Mouse (Mus musculus) regulatory T cell (primary cell): ENCODE results near the gene Sytl3.

ENCODE experiments used
- in situ Hi-C: fragments of 300-600 bp; cut with MboI, MseI; formaldehyde crosslinking; loops from one replicate; pipeline ENCODE4 v1.15.1; 2025; ENCODE audit warnings: high pct_unique_total_duplicates

Gene Sytl3

DNA sequence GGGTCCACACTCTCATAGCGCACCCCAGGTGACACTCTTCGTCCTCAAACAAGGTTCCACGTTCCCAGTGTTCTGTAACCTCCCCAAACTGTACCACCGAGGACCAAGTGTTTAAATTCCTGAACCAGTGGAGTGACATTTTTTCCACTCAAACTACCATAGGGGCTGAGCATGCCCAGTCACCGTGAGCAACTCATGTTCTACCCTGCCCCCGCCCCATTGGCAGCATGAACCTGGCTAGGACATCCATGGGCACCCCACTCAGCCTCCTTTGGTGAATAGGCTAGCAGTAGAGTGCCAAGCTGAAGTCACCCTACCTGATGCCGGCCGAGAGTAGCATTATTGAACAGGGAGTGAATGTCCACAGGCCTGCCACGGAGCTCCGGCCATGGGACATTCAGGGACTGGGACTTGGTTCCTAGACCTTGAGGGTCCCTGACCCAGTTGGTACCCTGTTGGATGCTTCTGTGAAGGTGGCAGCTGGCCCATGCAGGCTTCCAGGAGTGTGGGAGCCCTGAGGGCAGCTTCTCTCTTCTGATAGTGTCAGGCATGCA lies 74.5 kb downstream of the Sytl3 start:
- in situ Hi-C loops = loop anchor here (25.0 kb wide), 1 partner anchor 1229 kb away; no protein-coding TSS in a partner anchor

DNA sequence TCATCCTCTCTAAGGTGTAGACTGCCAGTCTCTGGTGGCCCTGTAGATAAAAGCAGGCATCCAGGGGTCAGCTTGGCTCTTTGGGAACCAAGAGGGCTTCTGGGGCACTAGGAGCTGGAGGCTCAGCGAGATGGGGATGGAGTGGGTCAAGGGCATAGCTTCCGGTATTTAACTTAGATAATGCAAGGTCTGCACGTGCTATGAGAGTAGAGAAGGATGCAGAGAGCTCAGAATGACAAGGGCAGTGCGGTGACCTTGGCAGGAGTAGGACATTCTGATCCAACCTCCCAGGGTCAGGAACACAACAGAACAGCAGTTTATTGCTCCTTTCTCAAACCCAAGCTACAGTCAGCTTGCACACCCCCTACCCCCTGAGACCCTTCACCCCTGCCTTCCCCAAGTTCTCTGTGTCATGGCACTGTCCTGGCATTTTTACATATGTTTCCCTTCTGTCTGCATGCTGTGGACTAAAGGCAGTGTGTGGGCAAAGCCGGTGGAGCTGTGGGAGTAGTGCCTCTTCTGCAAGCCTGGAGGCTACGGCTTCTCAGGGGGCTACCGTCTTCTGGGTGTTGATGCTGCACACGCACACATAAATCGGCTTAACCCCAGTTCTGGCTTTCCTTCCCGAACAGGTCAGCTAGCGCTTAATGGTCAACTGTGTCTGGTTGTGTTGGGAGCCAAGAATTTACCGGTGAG lies 76.0 kb downstream of the Sytl3 start:
- in situ Hi-C loops = loop anchor here (25.0 kb wide), 1 partner anchor 1227 kb away; no protein-coding TSS in a partner anchor

DNA sequence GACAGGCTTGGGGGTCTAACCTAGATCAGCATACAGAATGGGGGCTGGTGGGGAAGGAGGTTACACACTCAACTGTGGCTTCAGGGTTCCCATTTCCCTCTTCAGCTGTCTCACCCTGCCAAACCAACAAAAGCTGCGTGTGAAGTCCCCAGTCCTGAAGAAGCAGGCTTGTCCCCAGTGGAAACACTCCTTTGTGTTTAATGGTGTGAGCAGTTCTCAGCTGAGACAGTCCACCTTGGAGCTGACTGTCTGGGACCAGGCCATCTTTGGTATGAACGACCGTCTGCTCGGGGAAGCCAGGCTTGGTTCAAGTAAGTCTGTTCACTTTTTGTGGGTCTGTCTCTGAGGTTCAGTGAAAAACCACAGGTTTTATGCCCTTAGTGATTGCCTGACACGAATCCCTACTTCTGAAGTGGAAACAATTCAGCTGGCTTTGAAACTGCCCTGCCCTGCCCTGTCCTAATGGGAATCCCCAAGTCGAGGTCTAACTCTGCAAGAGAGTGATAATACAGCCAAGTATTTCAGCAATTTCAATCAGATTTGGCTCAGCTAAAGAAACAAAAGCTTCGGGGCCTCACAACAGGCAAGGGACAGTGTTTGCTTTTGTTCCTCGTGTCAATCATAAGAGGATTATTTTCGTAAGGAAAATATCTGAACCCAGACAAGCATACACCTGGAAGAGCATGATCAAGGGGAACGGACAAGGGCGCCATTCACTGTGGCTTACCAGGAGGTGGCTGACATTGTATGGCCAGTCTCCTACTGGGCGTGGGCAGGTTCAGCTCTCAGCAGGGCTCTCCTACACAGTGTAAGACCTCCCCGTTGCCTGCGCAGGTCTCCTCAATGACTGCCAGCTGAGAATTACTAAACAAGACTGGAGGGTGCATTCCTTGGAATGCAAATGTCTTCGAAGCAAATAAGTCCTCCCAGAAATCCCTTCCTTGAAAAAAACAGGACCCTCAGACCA lies 77.7 kb downstream of the Sytl3 start:
- in situ Hi-C loops = loop anchor here (25.0 kb wide), 1 partner anchor 1226 kb away; no protein-coding TSS in a partner anchor

DNA sequence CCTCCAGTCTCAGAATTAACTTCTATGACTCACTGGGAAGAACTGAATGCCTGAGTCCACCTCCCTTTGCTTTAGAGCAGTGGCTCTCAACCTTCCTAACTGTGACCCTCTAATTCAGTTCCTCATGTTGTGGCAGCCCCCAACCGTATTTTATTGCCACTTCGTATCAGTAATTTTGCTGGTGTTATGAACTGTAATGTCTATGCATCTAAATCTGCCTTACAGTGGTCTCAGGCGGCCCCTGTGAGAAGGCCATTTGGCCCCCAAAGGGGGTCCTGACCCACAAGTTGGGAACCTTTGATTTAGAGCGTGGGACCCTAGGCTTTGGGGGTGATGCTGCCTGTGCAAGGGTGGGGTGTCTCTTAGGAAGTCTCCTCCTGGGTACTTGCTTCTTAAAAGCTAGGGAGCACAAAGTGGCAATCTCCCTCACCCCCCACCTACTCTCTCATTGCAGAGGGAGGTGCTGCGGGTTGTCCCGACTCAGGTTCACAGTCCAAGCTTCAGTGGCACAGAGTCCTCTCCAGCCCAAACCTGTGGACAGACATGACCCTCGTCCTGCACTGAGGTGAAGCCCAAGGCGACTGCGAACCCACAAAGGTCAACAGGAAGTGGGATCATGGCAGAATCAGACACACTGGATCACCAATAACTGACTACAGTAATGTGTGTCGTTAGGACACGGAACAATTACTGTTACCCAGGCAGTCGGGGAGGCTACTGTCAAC lies 78.5 kb downstream of the Sytl3 start:
- in situ Hi-C loops = loop anchor here (25.0 kb wide), 1 partner anchor 1225 kb away; no protein-coding TSS in a partner anchor

DNA sequence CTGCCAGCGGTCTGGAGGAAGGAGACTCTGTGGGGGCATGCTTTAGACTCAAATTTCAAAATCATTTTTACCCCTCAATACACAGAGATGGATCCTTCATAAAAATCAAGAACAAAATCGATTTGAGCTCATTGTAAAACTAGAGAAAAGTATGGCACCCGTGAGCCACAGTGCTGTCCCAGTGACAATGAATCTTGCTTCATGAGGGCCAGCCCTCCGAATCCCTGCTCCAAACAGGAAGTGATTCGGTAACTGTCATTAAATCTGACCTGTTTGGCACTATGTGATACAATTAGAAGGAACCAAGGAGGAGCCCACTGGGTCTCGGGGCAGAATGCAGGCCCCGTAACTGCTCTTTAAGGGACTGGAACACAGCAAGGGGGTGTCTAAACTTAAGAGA lies 79.9 kb downstream of the Sytl3 start:
- in situ Hi-C loops = loop anchor here (25.0 kb wide), 1 partner anchor 1223 kb away; no protein-coding TSS in a partner anchor

DNA sequence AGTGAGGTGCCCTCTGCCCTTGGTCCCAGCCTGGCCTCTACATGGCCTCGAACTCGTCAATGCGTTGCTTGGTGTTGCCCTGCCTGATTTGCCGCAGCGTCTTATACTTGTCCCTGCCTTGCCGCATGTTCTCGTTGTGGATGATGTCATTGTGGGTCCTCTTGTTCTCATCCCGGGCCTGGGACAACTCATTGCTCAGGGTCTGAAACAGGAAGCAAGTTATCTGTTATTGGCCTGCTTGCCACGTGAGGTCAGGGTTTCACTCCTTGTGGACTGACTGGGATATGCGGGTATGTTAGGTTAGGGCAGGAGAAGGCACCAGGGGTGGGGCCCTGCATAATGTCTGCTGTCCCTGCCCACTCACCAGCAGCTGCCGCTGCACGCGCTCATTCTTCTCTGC lies 80.4 kb downstream of the Sytl3 start:
- in situ Hi-C loops = loop anchor here (25.0 kb wide), 1 partner anchor 1223 kb away; no protein-coding TSS in a partner anchor

DNA sequence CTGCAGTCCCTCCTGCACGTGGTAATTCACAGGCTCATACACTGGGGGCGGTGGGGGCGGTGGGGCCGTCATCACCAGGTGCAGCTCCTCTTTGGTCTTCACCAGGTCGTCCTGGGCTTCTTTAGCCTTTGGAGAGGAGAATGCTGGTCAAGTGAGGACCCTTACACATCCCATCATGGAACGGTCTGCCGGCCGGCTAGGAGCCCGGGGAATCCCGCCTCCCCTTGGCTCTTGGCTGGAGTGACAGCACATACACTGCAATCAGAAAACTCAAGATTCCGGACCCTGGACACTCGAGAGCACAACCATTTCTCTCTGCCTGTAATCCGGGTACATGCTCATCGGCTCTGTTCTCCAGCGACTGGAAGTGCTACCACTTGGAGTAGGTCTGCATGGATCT lies 80.9 kb downstream of the Sytl3 start:
- in situ Hi-C loops = loop anchor here (25.0 kb wide), 1 partner anchor 1223 kb away; no protein-coding TSS in a partner anchor

DNA sequence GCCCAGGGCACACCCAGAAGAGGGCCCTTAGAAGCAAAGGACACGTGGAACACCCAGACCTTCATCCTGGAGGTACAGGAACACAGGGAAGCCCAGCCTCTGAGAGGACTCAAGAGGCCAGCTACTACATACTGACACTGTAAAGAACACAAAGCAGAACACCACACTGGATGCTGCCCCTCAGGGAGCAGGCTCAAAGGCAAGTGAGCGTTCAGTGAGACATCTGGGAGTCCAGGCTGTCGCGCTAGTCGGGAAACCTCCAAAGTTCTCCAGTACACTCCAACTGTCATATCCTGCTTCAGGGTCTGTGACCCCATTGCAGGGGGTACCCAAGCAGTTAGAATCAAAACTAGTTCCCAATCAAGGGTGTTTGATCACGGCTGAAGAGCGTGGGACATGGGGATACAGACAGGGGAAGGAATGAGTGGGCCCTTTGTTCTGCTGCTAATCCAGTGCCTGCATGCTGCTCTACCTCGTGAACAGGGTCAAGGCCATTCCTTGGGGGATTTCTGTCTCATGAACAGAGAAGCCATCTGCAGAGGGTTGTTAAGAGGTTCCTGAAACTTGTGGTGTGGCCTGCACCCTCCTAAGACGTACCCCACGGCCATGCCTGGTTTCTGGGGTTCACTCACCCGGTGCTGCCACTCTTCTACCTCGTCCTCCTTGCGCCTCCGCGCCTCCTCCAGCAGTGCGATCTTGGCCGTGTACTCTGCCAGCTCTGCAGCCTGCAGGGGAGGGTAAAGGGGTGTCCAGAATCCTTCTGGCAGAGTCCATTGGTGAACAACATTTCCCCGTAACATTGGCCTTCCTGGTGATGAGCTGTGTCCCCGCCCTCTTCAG lies 81.7 kb downstream of the Sytl3 start:
- in situ Hi-C loops = loop anchor here (25.0 kb wide), 1 partner anchor 1222 kb away; no protein-coding TSS in a partner anchor

DNA sequence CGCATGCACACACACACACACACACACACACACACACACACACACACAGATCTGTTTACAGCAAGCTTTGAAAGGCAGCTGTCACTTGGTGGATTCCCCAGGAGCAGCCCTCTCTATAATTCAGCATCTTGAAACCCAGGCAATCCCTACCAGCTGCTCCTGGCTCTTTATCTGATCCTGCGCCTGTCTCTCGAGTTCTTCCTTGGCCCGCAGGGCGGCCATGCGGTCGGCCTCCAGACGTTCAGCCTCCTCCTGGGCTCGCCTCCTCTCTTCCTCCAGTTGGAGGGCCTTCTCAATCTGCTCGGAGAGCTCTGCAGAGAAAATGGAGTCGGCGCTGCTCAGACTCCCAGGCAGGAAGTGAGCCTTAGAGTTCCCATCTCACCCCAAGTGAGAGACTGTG lies 82.4 kb downstream of the Sytl3 start:
- in situ Hi-C loops = loop anchor here (25.0 kb wide), 1 partner anchor 1221 kb away; no protein-coding TSS in a partner anchor

DNA sequence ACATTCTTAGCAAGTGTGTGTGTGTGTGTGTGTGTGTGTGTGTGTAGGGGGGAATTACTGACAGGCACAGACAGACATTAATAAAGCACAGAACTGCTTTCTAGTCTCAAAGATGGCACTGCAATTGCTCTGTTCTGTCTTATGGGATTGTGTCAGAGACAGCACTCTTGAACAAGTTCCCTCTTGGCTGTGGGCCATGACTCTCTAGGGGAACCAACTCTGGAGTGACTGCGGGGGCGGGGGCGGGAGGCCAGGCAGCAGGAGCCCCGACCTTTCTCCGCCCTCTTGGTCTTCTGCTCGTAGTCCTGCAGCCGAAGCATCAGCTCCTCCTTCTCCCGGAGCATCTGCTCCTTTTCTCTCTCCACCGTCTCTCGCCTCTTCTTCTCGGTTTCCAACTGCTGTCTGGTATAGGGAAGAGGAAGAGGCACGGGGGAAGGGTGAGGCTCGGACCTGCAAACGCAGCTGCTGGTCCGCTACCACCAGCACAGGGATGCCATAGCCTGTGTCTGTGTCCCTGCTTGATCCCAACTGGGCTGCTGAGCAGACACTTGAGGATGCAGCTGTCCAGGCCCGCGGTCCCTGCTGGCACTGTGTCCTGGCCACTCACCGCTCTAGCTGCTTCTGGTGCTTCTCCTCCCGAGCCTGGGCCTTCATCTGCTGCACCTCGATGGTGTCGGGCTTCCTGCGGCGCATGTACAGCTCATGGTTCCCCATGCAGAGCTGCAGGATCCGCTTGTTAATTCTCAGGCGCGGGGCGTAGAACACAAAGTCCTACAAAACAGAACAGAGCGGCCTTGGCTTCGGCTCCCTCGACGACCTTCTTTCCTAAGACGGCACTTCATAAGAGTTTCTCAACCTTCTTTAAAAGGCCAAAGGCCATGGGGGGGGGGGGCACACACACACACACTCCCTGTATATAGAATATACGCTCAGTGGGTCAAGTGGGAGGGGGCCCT lies 83.5 kb downstream of the Sytl3 start:
- in situ Hi-C loops = loop anchor here (25.0 kb wide), 1 partner anchor 1220 kb away; no protein-coding TSS in a partner anchor

DNA sequence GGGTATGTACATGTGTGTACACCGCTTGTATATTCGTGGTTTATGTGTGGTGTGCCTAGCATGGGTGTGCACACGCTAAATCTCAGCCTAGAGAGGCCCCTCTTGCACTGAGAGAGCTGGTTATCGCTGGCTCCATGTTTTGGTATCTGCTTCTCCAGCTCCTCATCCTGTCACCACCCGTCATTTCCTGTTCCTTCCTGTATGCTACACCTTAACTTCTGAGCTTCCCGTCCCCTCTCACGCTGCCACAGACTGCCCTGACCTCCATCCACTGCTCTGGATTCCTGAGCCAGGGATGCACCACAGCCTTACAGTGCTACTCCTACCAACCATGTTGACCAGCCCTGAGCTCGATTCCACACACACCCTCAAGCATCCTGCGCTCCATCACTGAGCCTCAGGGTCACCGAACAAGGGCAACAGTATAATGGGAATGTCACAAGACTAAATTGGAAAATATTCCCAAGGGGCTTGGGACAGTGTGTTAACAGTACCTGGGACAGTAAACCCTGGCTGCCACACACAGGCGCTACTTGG lies 84.2 kb downstream of the Sytl3 start:
- in situ Hi-C loops = loop anchor here (25.0 kb wide), 1 partner anchor 1219 kb away; no protein-coding TSS in a partner anchor

DNA sequence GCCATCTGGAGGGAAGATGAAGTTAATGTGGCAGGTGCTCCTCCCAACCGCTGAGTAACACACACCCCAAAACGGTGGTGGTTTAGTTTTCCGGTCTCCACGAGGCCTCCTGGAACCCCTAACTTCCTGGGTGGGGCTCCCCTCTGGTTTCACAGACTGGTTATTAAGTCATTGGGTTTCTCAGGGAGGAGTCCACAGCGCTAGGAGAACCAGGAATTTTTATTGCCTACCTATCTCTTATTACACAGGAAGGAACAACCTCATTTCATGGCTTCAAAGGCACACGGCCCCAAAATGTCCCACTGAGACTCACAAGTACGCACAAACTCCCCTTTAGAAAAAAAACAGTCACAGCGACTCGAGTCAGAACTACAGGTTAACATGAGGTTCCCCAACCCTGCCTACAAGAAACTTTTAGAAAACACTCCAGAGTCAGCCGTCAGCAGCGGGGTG lies 84.9 kb downstream of the Sytl3 start:
- in situ Hi-C loops = loop anchor here (25.0 kb wide), 1 partner anchor 1218 kb away; no protein-coding TSS in a partner anchor

DNA sequence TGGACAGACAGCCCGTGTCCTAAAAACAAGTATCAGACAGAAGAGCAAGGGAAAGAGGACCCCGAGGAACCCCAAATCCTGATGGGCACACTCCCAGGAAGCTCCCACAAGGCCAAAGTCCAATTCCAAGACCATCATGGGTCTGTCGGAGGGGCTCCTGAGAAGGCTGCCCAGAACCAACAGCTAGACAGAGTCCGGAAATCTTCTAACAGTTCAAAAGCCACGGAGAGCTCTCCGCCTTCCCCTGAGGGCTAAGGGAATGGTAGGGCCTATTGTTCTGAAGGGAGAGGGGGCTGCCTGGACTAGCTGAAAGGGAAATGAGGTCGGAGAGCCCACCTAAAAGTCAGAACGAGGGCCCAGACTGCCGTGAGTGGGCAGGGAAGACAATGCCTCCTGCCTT lies 85.5 kb downstream of the Sytl3 start:
- in situ Hi-C loops = loop anchor here (25.0 kb wide), 1 partner anchor 1218 kb away; no protein-coding TSS in a partner anchor

DNA sequence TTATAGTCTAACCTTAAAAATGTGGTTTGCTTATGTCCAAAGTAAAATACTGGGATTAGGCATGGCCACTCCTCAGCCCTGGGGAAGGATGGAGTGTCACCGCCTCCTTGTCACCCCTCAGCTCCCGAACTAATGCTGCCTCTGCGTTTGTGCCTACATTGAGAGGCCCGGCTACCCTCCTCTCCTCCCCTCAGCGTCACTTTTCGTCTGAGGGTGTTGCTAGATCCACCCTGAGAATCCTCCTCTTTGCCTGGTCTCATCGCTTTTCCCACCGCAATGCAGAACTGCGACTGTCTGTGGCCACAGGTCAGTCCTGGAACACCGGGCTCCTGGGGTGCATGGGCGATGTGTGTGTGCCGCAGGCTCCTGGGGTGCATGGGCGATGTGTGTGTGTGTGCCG lies 86.0 kb downstream of the Sytl3 start:
- in situ Hi-C loops = loop anchor here (25.0 kb wide), 1 partner anchor 1217 kb away; no protein-coding TSS in a partner anchor

DNA sequence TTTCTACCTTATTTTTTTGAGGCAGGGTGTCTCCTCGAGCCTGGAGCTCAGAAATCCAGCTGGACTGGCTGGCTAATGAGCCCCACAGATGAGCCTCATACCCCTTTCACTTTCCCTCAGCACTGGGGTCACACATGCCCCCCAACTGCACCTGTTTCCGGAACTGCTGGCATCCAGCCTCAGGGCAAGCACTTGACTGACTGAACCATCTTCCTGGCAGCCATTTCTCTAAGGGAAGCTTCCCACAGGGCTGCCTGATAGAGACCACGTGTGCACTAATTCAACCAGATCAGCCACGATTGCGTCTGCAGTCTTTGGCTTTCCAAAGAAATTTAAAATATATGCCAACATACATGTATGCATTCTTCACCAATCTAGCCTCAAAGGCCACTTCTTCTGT lies 86.6 kb downstream of the Sytl3 start:
- in situ Hi-C loops = loop anchor here (25.0 kb wide), 1 partner anchor 1217 kb away; no protein-coding TSS in a partner anchor

DNA sequence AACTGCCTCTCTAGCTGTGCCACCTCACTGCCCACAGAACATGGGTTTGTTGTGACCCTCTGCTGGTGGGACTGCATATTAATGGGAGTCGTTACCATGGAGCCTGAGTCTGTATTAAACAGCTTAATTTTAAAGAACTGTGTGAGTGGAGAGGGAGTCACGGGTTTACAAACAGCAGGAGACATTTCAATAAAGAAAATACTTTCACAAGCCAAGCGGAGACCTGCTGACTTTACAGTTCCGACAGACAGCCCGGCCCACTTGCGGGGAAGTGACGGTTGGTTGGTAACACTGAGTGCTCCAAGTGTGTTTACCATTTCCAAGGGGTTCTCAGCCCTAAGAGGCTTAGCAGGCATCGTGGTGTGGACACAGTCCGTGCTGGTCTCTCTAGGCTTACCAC lies 87.1 kb downstream of the Sytl3 start:
- in situ Hi-C loops = loop anchor here (25.0 kb wide), 1 partner anchor 1216 kb away; no protein-coding TSS in a partner anchor

DNA sequence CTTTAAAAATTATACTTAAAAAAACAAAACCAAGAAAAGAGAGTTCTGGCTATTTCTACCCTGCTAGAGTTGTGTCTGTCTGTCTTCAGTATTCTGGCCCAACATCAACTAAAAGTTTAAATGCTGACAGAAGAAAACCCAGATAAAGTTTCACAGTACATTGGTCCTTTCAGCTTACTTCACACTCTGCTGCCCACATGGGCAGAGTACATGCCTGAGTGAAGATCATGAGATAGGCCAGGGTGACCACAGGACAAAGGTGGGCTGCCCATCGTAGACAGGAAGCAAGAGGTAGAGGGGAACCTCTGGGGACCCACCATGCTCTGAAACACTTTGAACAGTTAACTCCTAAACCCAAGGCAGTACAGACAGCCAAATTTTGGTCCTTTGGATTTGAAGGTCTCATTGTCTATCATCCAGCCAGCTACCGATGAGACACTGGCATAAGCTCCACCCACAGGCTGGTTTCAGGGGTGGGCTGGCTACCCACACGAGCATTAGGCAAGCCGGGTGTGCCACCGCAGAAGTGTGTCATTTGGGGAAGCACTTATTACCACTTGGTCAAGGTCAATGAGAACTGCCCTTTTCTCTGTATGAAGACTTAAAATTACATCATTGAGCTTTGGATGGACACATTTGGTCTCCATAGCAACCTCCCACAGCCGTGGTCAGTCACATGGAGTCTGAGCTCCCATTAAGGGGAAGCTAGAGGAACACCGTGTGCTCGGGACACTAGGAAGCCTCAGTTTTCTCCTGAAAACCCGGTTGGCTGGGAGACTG lies 87.7 kb downstream of the Sytl3 start:
- in situ Hi-C loops = loop anchor here (25.0 kb wide), 1 partner anchor 1216 kb away; no protein-coding TSS in a partner anchor
